Mouse (Mus musculus) CH12.LX (cell line): Measurements from ENCODE around the gene Sirt6. TPM values are rescaled to one million over a fixed set of nuclear protein-coding genes. Genes with fewer than 3 reads are reported as not detected.

ENCODE experiments used
- DNase-seq: peaks from one replicate; pipeline ENCODE4 v3.0.0-alpha.2; 2013; ENCODE audit errors: extremely low read depth
- H3K27ac ChIP-seq: 2 replicates; pipeline ENCODE4 v1.5.1; 2012; ENCODE audit warnings: low read depth, mild to moderate bottlenecking, control low read depth, moderate library complexity; ENCODE audit not compliant: insufficient read depth
- H3K27me3 ChIP-seq: replicated peaks from 2 replicates; pipeline ENCODE3; 2012; ENCODE audit warnings: inconsistent platforms
- H3K36me3 ChIP-seq, 2 experiments: replicated peaks in 1 of 2; 2 replicates each; pipeline versions ENCODE3 to v1.6.1; 2012; ENCODE audit warnings: inconsistent platforms in 1 of 2, low read length in 1 of 2, mild to moderate bottlenecking in 1 of 2, mixed read lengths in 1 of 2, moderate library complexity in 1 of 2; ENCODE audit not compliant: control insufficient read depth in 1 of 2, insufficient read depth in 1 of 2
- H3K4me1 ChIP-seq, 2 experiments: 2 replicates each; pipeline ENCODE4 v1.6.1; 2012; ENCODE audit warnings: inconsistent platforms in 1 of 2, moderate library complexity in 1 of 2; ENCODE audit not compliant: insufficient read depth in 2 of 2, control insufficient read depth in 1 of 2
- H3K4me2 ChIP-seq: 2 replicates; pipeline ENCODE4 v1.6.1; 2012; ENCODE audit warnings: low read depth, mild to moderate bottlenecking, control low read depth; ENCODE audit not compliant: poor library complexity, insufficient read depth, severe bottlenecking
- H3K4me3 ChIP-seq, 3 experiments: fragments of 150-350 bp in 1 of 3; sonication (generic) in 1 of 3; replicated peaks in 1 of 3; 2 replicates each; pipeline versions ENCODE3 to v1.5.1; 2011 to 2012; ENCODE audit warnings: low read depth in 2 of 3, low read length in 2 of 3, mild to moderate bottlenecking in 2 of 3, moderate library complexity in 2 of 3, control low read depth in 1 of 3, improper control_type of control experiment in 1 of 3, inconsistent platforms in 1 of 3, mixed read lengths in 1 of 3; ENCODE audit not compliant: poor library complexity in 1 of 3
- H3K79me2 ChIP-seq: replicated peaks from 2 replicates; pipeline ENCODE4 v1.6.1; 2012; ENCODE audit warnings: mild to moderate bottlenecking, moderate library complexity; ENCODE audit not compliant: control insufficient read depth, poor library complexity, insufficient read depth, severe bottlenecking; ENCODE audit errors: extremely low read depth
- H3K9ac ChIP-seq: 2 replicates; pipeline ENCODE4 v1.6.1; 2012; ENCODE audit warnings: low read depth, mild to moderate bottlenecking, control low read depth, moderate library complexity; ENCODE audit not compliant: insufficient read depth
- H3K9me3 ChIP-seq: replicated peaks from 2 replicates; pipeline ENCODE3; 2012; ENCODE audit warnings: low read length, inconsistent platforms, mixed read lengths
- BHLHE40 ChIP-seq: IDR thresholded peaks from 2 replicates; pipeline ENCODE4 v1.6.1; 2011; ENCODE audit warnings: mild to moderate bottlenecking, low read depth, low read length, improper control_type of control experiment
- CHD1 ChIP-seq: IDR thresholded peaks from 2 replicates; pipeline ENCODE4 v1.6.1; 2012; ENCODE audit warnings: low read depth, low read length, improper control_type of control experiment, inconsistent platforms
- E2F4 ChIP-seq: IDR thresholded peaks from 2 replicates; pipeline ENCODE4 v1.6.1; 2011; ENCODE audit warnings: low read depth, low read length, improper control_type of control experiment; ENCODE audit not compliant: insufficient replicate concordance
- EP300 ChIP-seq: IDR thresholded peaks from 2 replicates; pipeline ENCODE4 v1.6.1; 2011; ENCODE audit warnings: low read length, improper control_type of control experiment
- ETS1 ChIP-seq: conservative IDR thresholded peaks from 2 replicates; pipeline ENCODE4 v1.6.1; 2012; ENCODE audit warnings: low read depth, mild to moderate bottlenecking, inconsistent platforms, low read length, improper control_type of control experiment, moderate library complexity
- HCFC1 ChIP-seq: IDR thresholded peaks from 2 replicates; pipeline ENCODE4 v1.6.1; 2012; ENCODE audit warnings: low read depth, mild to moderate bottlenecking, inconsistent platforms, low read length, improper control_type of control experiment
- IRF4 ChIP-seq: IDR thresholded peaks from 2 replicates; pipeline ENCODE4 v1.6.1; 2014; ENCODE audit warnings: low read depth, mild to moderate bottlenecking, inconsistent platforms, low read length, improper control_type of control experiment
- JUN ChIP-seq: IDR thresholded peaks from 2 replicates; pipeline ENCODE4 v1.6.1; 2011; ENCODE audit warnings: low read depth, mild to moderate bottlenecking, low read length, improper control_type of control experiment, moderate library complexity; ENCODE audit not compliant: insufficient read depth
- JUND ChIP-seq: conservative IDR thresholded peaks from 2 replicates; pipeline ENCODE4 v1.6.1; 2011; ENCODE audit warnings: low read depth, low read length, improper control_type of control experiment
- MAZ ChIP-seq: IDR thresholded peaks from 2 replicates; pipeline ENCODE4 v1.6.1; 2012; ENCODE audit warnings: low read depth, mild to moderate bottlenecking, inconsistent platforms, low read length, improper control_type of control experiment, moderate library complexity
- MXI1 ChIP-seq: IDR thresholded peaks from 2 replicates; pipeline ENCODE4 v1.6.1; 2011; ENCODE audit warnings: mild to moderate bottlenecking, low read depth, low read length, improper control_type of control experiment
- NELFE ChIP-seq: IDR thresholded peaks from 2 replicates; pipeline ENCODE4 v1.6.1; 2011; ENCODE audit warnings: low read depth, low read length, improper control_type of control experiment
- RCOR1 ChIP-seq: conservative IDR thresholded peaks from 2 replicates; pipeline ENCODE4 v1.6.1; 2012; ENCODE audit warnings: low read depth, mild to moderate bottlenecking, inconsistent platforms, low read length, improper control_type of control experiment
- SIN3A ChIP-seq: IDR thresholded peaks from 2 replicates; pipeline ENCODE4 v1.6.1; 2012; ENCODE audit warnings: low read length, improper control_type of control experiment, inconsistent platforms
- SMC3 ChIP-seq: IDR thresholded peaks from 2 replicates; pipeline ENCODE4 v1.6.1; 2011; ENCODE audit warnings: low read depth, low read length, improper control_type of control experiment
- TBP ChIP-seq: conservative IDR thresholded peaks from 2 replicates; pipeline ENCODE4 v1.6.1; 2011; ENCODE audit warnings: low read depth, low read length, improper control_type of control experiment
- TCF12 ChIP-seq: IDR thresholded peaks from 2 replicates; pipeline ENCODE4 v1.6.1; 2014; ENCODE audit warnings: low read depth, mild to moderate bottlenecking, inconsistent platforms, low read length, improper control_type of control experiment
- UBTF ChIP-seq: IDR thresholded peaks from 2 replicates; pipeline ENCODE4 v1.6.1; 2012; ENCODE audit warnings: low read depth, mild to moderate bottlenecking, inconsistent platforms, low read length, improper control_type of control experiment, moderate library complexity
- USF2 ChIP-seq: conservative IDR thresholded peaks from 2 replicates; pipeline ENCODE4 v1.6.1; 2011; ENCODE audit warnings: low read depth, low read length, improper control_type of control experiment
- ZC3H11A ChIP-seq: IDR thresholded peaks from 2 replicates; pipeline ENCODE4 v1.6.1; 2012; ENCODE audit warnings: low read depth, mild to moderate bottlenecking, inconsistent platforms, low read length, improper control_type of control experiment
- ZKSCAN1 ChIP-seq: IDR thresholded peaks from 2 replicates; pipeline ENCODE4 v1.6.1; 2012; ENCODE audit warnings: low read depth, inconsistent platforms, low read length, improper control_type of control experiment, borderline replicate concordance
- ZMIZ1 ChIP-seq: IDR thresholded peaks from 2 replicates; pipeline ENCODE4 v1.6.1; 2012; ENCODE audit warnings: low read depth, mild to moderate bottlenecking, inconsistent platforms, low read length, improper control_type of control experiment
- dilution Hi-C: fragments of 300-500 bp; cut with MboI; formaldehyde crosslinking; loops from 2 replicates; pipeline ENCODE4 v1.14.3; 2020; ENCODE audit warnings: low sequenced_read_pairs; ENCODE audit not compliant: extremely low pct_unique_long_range_greater_than_20kb, extremely low pct_ligation_motif_present
- in situ Hi-C: fragments of 300-500 bp; cut with MboI; formaldehyde crosslinking; loops from 3 replicates; pipeline ENCODE4 v1.14.3; 2019; ENCODE audit warnings: low sequenced_read_pairs, low pct_ligation_motif_present, low pct_unique_long_range_greater_than_20kb, mixed read lengths
- polyA plus RNA-seq: library from polyadenylated mRNA; unstranded; fragments of >175 nt; gene quantifications from 2 replicates; pipeline ENCODE4 v1.2.1, GENCODE M21; 2012; ENCODE audit warnings: low read depth; ENCODE audit not compliant: insufficient read length
- total RNA-seq, 2 experiments: library from RNA; depleted of rRNA; stranded (reverse); fragments of 300-350 nt in 1 of 2; fragments of >200 nt in 1 of 2; gene quantifications; 2 replicates each; pipeline ENCODE4 v1.2.3; 2012 to 2014

The Sirt6 gene
- total and polyA plus RNA-seq, 3 experiments, result 16.9 to 36.4 (median 17.8) TPM

DNA sequence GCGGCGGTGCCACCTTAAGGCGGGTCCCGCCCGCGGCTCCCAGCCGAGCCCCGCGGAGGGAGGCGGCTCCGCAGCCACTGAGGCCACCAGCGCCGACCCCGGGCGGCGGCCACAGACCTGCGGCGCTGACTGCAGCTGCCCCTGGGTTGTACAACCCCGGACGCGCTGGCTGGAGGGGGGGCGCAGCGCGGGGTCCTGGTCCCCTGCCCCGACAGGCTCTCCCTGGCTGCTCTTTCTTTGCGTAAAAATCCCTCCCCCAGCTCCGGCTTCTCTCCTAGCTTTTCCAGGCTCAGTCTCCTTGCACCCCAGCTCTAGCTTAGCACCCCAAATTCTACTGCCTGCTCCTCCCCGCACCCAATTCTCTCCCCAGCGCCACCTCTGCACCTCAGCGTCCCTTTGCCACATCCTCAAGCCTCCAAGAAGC is 52.4 kb downstream of the Sirt6 start:
- Histone ChIP-seq H3K36me3 (no peaks in the 10 kb centered on the region), H3K9ac (no peak overlapping the region), H3K79me2 (no peaks in the 10 kb centered on the region), H3K4me3 (no peak overlapping the region), H3K27me3 (peaks cover 100% of the 10 kb centered on the region), H3K9me3 (peaks cover 11% of the 10 kb centered on the region), H3K4me2 (peak overlapping the region; percentile 52; the same call in 1 of the 2 replicates), H3K27ac (no peak overlapping the region), H3K4me1 (peaks cover 2 to 9% of the 10 kb centered on the region in 2 experiments; a peak in 2 of 4 replicates)
- in situ Hi-C loops (no loop called here), dilution Hi-C loops (no loop called here)
- TF ChIP-seq TCF12 (no peak), IRF4 (no peak), ZC3H11A (no peak), HCFC1 (no peak), MXI1 (no peak), ZKSCAN1 (no peak), MAZ (no peak), SIN3A (no peak), NELFE (no peak), USF2 (no peak), ETS1 (no peak), ZMIZ1 (no peak), E2F4 (no peak), JUN (no peak)
- DNase-seq, result no peak

- in situ Hi-C loops, result no loop called here
- no peak within 1 kb of the TSS for H3K27ac ChIP-seq
- no peak for TF ChIP-seq TBP
- TF ChIP-seq SMC3, result no peak
- no peak for TF ChIP-seq ZKSCAN1
- TF ChIP-seq UBTF, result no peak
- TF ChIP-seq CHD1, result no peak
- no peak for TF ChIP-seq EP300
- TF ChIP-seq BHLHE40, result no peak
- TF ChIP-seq TCF12, result no peak
- no peak for TF ChIP-seq RCOR1
- no peak for TF ChIP-seq ZMIZ1
- no peak for TF ChIP-seq JUND
- no peak for TF ChIP-seq HCFC1
- peaks cover 11% of the 10 kb centered on the region for H3K9me3 ChIP-seq
- H3K27me3 ChIP-seq, result peaks cover 100% of the 10 kb centered on the region
- H3K4me3 ChIP-seq, result no peak within 1 kb of the TSS
- H3K36me3 ChIP-seq, result no peaks in the 10 kb centered on the region
- H3K9ac ChIP-seq, result no peak within 1 kb of the TSS
- dilution Hi-C loops, result no loop called here
- DNase-seq, result no peak
- H3K79me2 ChIP-seq, result no peaks in the 10 kb centered on the region
- peak within 1 kb of the TSS; percentile 52; the same call in 1 of the 2 replicates for H3K4me2 ChIP-seq
- H3K4me1 ChIP-seq, result peaks cover 2 to 9% of the 10 kb centered on the region in 2 experiments; a peak in 2 of 4 replicates
Measured at GRCm38 (mm10) chr10:81574081-81575056, 53.2 kb downstream of the Sirt6 start, which contains the start of gene Tle2. Gene Tle2, plus strand, starts transcription at chr10:81574561.
